Mouse (Mus musculus): ENCODE data around the gene Cops9. TPM values are rescaled to one million over a fixed set of nuclear protein-coding genes. Genes with fewer than 3 reads are reported as not detected.

Gene Cops9
- total and polyA plus RNA-seq, 3 experiments = 377 to 618 TPM; not detected in 1

GRCm38 (mm10) chr1:92611008-92611407, 30.8 kb downstream of the Cops9 start:
- no peaks in the 10 kb centered on the region for H3K36me3 ChIP-seq (ENCODE audit: control insufficient read depth in 1 of 2, insufficient read depth in 2 of 2, low read length in 2 of 2)
- no peaks in the 10 kb centered on the region for H3K9me3 ChIP-seq (replicated peaks; ENCODE audit: insufficient read depth, low read length)
- no peak for TF ChIP-seq GABPA (IDR thresholded peaks at IDR 0.05; ENCODE audit: low read depth, low read length)
- no peak for TF ChIP-seq NELFE (IDR thresholded peaks at IDR 0.05; ENCODE audit: low read depth, low read length)
- no peak for TF ChIP-seq TCF12 (IDR thresholded peaks at IDR 0.05; ENCODE audit: low read depth, low read length)
- TF ChIP-seq TBP (IDR thresholded peaks at IDR 0.05; ENCODE audit: low read depth, low read length) = no peak
- TF ChIP-seq SMC3 (IDR thresholded peaks at IDR 0.05; ENCODE audit: low read depth, low read length) = peak; percentile 79
- 0 out of 2 replicates have a peak, but pooled peaks have one; percentile 29 for TF ChIP-seq GATA1 (IDR thresholded peaks at IDR 0.05; ENCODE audit: low read depth, low read length)
- no peak for TF ChIP-seq MAZ (IDR thresholded peaks at IDR 0.05; ENCODE audit: low read depth, low read length)
- TF ChIP-seq TAL1 (IDR thresholded peaks at IDR 0.05; ENCODE audit: low read length) = no peak
- no peak for TF ChIP-seq MEF2A (IDR thresholded peaks at IDR 0.05; ENCODE audit: extremely low read depth, insufficient replicate concordance, low read depth, low read length, poor library complexity, severe bottlenecking)
- TF ChIP-seq BHLHE40 (IDR thresholded peaks at IDR 0.05; ENCODE audit: borderline replicate concordance, low read depth, low read length) = no peak
- TF ChIP-seq CHD1 (IDR thresholded peaks at IDR 0.05; ENCODE audit: low read depth, low read length) = no peak
- TF ChIP-seq JUND (IDR thresholded peaks at IDR 0.05; ENCODE audit: low read depth, low read length) = no peak
- TF ChIP-seq UBTF (IDR thresholded peaks at IDR 0.05; ENCODE audit: borderline replicate concordance, insufficient read depth, low read depth, low read length) = no peak
- no peak for TF ChIP-seq MAX (IDR thresholded peaks at IDR 0.05; ENCODE audit: low read length)
- TF ChIP-seq POLR2AphosphoS5 (IDR thresholded peaks at IDR 0.05; ENCODE audit: borderline replicate concordance, low read depth, low read length) = no peak
- no peak for TF ChIP-seq MXI1 (IDR thresholded peaks at IDR 0.05; ENCODE audit: low read depth, low read length)
- TF ChIP-seq MYC (IDR thresholded peaks at IDR 0.05; ENCODE audit: low read depth, low read length) = no peak
- TF ChIP-seq USF1 (IDR thresholded peaks at IDR 0.05; ENCODE audit: low read depth, low read length) = no peak
- TF ChIP-seq ZNF384 (IDR thresholded peaks at IDR 0.05; ENCODE audit: low read depth, low read length) = no peak
- TF ChIP-seq MYB (IDR thresholded peaks at IDR 0.05; ENCODE audit: low read depth, low read length) = no peak
- TF ChIP-seq EP300 (IDR thresholded peaks at IDR 0.05; ENCODE audit: low read depth in 1 of 2, low read length in 2 of 2) = no peak
- TF ChIP-seq E2F4 (IDR thresholded peaks at IDR 0.05; ENCODE audit: borderline replicate concordance, low read depth, low read length) = no peak
- no peak for TF ChIP-seq HCFC1 (IDR thresholded peaks at IDR 0.05; ENCODE audit: low read depth, low read length)
- TF ChIP-seq RAD21 (IDR thresholded peaks at IDR 0.05; ENCODE audit: low read depth, low read length) = peak; percentile 97
- TF ChIP-seq MAFK (IDR thresholded peaks at IDR 0.05; ENCODE audit: borderline replicate concordance, low read depth, low read length) = no peak
- peak; percentile 82 for TF ChIP-seq ZC3H11A (IDR thresholded peaks at IDR 0.05; ENCODE audit: low read depth, low read length)
- no peak for TF ChIP-seq CHD2 (IDR thresholded peaks at IDR 0.05; ENCODE audit: low read length)
- no peak for TF ChIP-seq SIN3A (IDR thresholded peaks at IDR 0.05; ENCODE audit: low read length)
- TF ChIP-seq RCOR1 (IDR thresholded peaks at IDR 0.05; ENCODE audit: low read depth, low read length) = no peak
- no peak for TF ChIP-seq POLR2AphosphoS2 (IDR thresholded peaks at IDR 0.05; ENCODE audit: low read length)
- no peak for TF ChIP-seq ZKSCAN1 (IDR thresholded peaks at IDR 0.05; ENCODE audit: low read depth, low read length)
- no peak for TF ChIP-seq ELF1 (IDR thresholded peaks at IDR 0.05; ENCODE audit: low read depth, low read length)
- no peak for TF ChIP-seq KAT2A (conservative IDR thresholded peaks at IDR 0.05; ENCODE audit: low read depth, low read length)
- TF ChIP-seq USF2 (IDR thresholded peaks at IDR 0.05; ENCODE audit: borderline replicate concordance in 1 of 2, insufficient read depth in 1 of 2, low read depth in 1 of 2, low read length in 2 of 2) = no peak
- TF ChIP-seq CTCF (IDR thresholded peaks at IDR 0.05 in 2 of 3, conservative IDR thresholded peaks at IDR 0.05 in 1 of 3; ENCODE audit: control insufficient read depth in 1 of 3, insufficient read depth in 1 of 3, low read depth in 2 of 3, low read length in 3 of 3, poor library complexity in 1 of 3, severe bottlenecking in 1 of 3) = peak; percentile 88 to 99 (median 94)
- no peak overlapping the region for H3K4me3 ChIP-seq (ENCODE audit: control insufficient read depth in 1 of 2, insufficient read depth in 1 of 2, low read depth in 2 of 2, low read length in 2 of 2)
- H3K27ac ChIP-seq (ENCODE audit: control insufficient read depth, low read depth, low read length) = no peak overlapping the region
- no peaks in the 10 kb centered on the region for H3K79me2 ChIP-seq (ENCODE audit: control insufficient read depth, insufficient read depth, low read length, poor library complexity)
- peaks cover 0 to 3% of the 10 kb centered on the region in 2 experiments; a peak in 2 of 4 replicates for H3K27me3 ChIP-seq (ENCODE audit: control insufficient read depth in 1 of 2, insufficient read depth in 2 of 2, low read length in 2 of 2)
- no peaks in the 10 kb centered on the region for H3K4me1 ChIP-seq (ENCODE audit: control insufficient read depth in 1 of 2, insufficient read depth in 2 of 2, low read length in 2 of 2)
- DNase-seq (ENCODE audit: low read depth, low spot score) = peak; percentile 75
- no peak overlapping the region for H3K9ac ChIP-seq (ENCODE audit: control insufficient read depth, low read depth, low read length, poor library complexity, severe bottlenecking)
